Mouse (Mus musculus): Measurements from ENCODE around the gene Fcgrt.

- TF ChIP-seq CTCF (IDR thresholded peaks at IDR 0.05; ENCODE audit: borderline replicate concordance, control insufficient read depth, extremely low read depth, insufficient read depth, low read length, poor library complexity) (peak; percentile 94), POLR2A (IDR thresholded peaks at IDR 0.05; ENCODE audit: control insufficient read depth, extremely low read depth, insufficient read depth, low read length, poor library complexity) (no peak)
Observed at GRCm38 (mm10) chr7:45079856-45080255, 23.8 kb downstream of the Fcgrt start.

Measured in thymus, adult 2 months (tissue).